Mouse (Mus musculus): ENCODE results near the gene Klhl3.

DNA sequence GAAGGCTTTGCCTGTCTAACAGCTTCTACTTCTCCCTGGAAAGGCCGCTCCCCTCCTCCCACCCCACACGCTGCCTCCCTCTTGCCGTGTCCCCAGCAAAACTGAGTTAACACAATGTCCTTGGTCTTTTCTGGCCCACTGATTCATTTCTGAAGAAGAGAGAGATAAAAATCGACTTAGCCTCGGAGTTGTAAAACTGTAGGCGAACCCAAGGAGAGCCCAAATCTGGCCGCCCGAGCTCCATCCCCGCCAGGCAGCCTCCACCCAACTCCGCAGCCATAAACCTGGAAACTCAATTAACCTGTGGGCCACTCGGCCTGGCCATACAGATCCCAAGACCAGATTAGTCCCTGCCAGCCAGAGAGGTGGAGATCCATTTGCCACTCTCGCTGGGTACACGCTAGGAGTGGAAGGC, 47.3 kb downstream of the Klhl3 start:
- TF ChIP-seq CTCF (IDR thresholded peaks at IDR 0.05; ENCODE audit: extremely low read depth, insufficient read depth, insufficient read length, insufficient replicate concordance) (no peak), POLR2A (IDR thresholded peaks at IDR 0.05; ENCODE audit: low read depth, low read length) (no peak)
